Mouse (Mus musculus) brown adipose tissue, adult 24 weeks (tissue): Measurements from ENCODE around the gene Bag3. TPM values are rescaled to one million over a fixed set of nuclear protein-coding genes. Genes with fewer than 3 reads are reported as not detected.

Source experiments
- H3K27ac ChIP-seq: fragments of 200-500 bp; replicated peaks from 2 replicates; pipeline ENCODE4 v1.5.1; 2012; ENCODE audit warnings: low read depth, mild to moderate bottlenecking, low read length
- H3K4me1 ChIP-seq: fragments of 200-500 bp; 2 replicates; pipeline ENCODE4 v1.6.1; 2012; ENCODE audit warnings: low read length, mixed read lengths; ENCODE audit not compliant: control insufficient read depth, insufficient read depth, insufficient read length
- H3K4me3 ChIP-seq: fragments of 200-500 bp; 2 replicates; pipeline ENCODE4 v1.5.1; 2012; ENCODE audit warnings: low read depth, mild to moderate bottlenecking, low read length, moderate library complexity; ENCODE audit not compliant: insufficient read depth
- polyA plus RNA-seq: library from polyadenylated mRNA; stranded (reverse); fragments of >200 nt; gene quantifications from 2 replicates; pipeline ENCODE4 v1.2.4, GENCODE M21; 2012; ENCODE audit not compliant: missing spikeins, insufficient read depth, insufficient read length

Gene Bag3
- polyA plus RNA-seq, 1 experiment: 29.2 TPM

DNA sequence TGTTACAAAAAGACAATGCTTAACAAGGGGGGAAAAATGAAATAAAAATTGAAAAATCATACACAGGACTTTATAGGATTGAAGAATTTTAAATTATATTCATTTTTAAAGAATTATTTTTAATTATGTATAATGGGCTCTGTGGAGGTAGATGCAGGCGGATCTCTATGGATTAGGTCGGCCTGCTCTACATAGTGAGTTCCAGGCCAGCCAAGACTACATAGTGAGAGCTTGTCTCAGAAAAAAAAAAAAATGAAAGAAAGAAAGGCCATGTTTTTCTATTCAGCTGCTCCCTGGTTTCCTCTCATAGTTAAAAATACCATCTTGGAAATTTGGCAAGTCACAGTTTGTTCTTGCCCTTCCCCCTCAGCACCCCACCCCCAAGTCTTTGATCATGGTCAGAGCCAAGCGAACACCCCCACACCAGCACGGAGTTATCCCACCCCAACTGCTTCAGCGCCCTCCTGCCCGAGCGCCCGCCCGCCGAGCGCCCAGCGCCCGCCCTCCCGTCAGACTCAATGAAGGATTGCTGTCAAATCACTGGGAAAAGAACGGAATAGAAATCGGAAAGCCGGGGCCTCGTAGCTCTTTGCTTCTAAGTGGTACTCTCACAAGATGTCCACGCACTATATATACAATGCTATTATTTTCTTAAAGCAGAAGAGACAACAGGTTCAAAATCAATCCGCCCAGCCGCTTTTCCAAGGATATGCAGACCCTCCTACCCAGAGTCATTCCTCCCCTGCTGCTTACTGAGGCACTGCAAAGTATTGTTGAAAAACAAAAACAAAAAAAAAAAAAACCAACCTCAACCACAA, 68.9 kb downstream of the Bag3 start:
- Histone ChIP-seq H3K27ac (no peak overlapping the region), H3K4me3 (peak overlapping the region; percentile 52), H3K4me1 (no peaks in the 10 kb centered on the region; the same call in 1 of the 2 replicates)

DNA sequence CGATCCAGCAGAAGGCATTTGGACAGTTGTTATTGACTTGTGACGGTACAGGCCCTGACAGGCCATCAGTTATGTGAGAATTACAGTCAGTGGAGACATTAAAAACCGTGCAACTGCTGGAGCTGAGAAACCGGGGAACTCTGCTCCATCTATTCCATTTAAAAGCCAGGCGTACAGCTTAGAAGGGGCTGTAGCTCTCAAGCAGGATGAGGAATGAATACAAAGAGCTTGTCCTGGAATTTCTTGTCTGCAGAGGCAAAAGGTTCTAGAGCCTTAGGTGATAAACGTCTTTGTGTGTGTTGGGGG, 69.5 kb downstream of the Bag3 start:
- Histone ChIP-seq H3K27ac (no peak overlapping the region), H3K4me1 (no peaks in the 10 kb centered on the region; the same call in 1 of the 2 replicates), H3K4me3 (no peak overlapping the region)

DNA sequence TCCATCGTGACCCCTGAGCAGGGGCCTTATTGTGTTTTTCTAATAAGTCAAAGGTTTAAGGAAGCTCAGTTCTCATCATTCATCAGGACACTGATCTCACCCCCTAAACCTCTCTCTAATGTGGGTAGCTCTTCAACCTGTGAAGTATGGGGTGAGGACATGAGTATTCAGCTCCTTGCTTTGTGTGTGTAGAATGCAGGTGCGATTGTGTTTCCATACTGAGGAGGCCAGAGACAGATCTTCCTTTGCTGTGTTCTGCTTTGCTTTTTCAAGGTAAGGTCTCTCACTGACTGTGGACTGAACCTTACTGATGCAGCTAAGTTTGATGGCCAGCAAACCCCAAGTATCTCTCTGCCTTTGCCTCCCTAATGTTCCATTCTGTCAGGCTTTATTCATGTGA, 72.9 kb downstream of the Bag3 start:
- Histone ChIP-seq H3K4me1 (no peaks in the 10 kb centered on the region; the same call in 1 of the 2 replicates), H3K4me3 (no peak overlapping the region), H3K27ac (no peak overlapping the region)

Other genes starting within 250 kb of the Bag3 start
- gene BC017158, start 225.4 kb upstream of the Bag3 start, polyA plus RNA-seq: 7.6 and 9.8 TPM in 2 replicates
- 9.6 and 9.9 TPM in 2 replicates for gene Rgs10, start 104.9 kb upstream of the Bag3 start, polyA plus RNA-seq
- gene Tial1, start 61.9 kb upstream of the Bag3 start, polyA plus RNA-seq: 38.1 and 43.4 TPM in 2 replicates
- 4.3 and 7.7 TPM in 2 replicates for gene Inpp5f, start 87.7 kb downstream of the Bag3 start, polyA plus RNA-seq
- 13.8 and 17.6 TPM in 2 replicates for gene Mcmbp, start 216.9 kb downstream of the Bag3 start, polyA plus RNA-seq
- 10.2 and 11.5 TPM in 2 replicates for gene Sec23ip, start 221.3 kb downstream of the Bag3 start, polyA plus RNA-seq